Mouse (Mus musculus): ENCODE measurements at regions not wholly inside any gene's neighbourhood (a gene's known extent, or its start where the extent isn't known, plus 50 kb on each side); places are given as distances from the start of the nearest gene placed in this dataset.
A peak's percentile ranks its signal among the peaks of the same experiment; 100 is the strongest.

- no peak overlapping the region for H3K27ac ChIP-seq
- no peaks in the 10 kb centered on the region for H3K36me3 ChIP-seq (replicated peaks)
- 86% methylated on average over 7 of the region's 7 CpGs for WGBS
- no peaks in the 10 kb centered on the region for H3K4me1 ChIP-seq
- DNase-seq (ENCODE audit: extremely low spot score, low spot score): no peak
- H3K4me3 ChIP-seq: no peak overlapping the region
- no peaks in the 10 kb centered on the region for H3K9me3 ChIP-seq
- no peaks in the 10 kb centered on the region for H3K27me3 ChIP-seq (ENCODE audit: poor library complexity, severe bottlenecking)
Measured at GRCm38 (mm10) chr13:5769283-5770260, 91.7 kb upstream of the Klf6 start.

GRCm38 (mm10) chr13:5773811-5774210 is 87.5 kb upstream of the Klf6 start:
- DNase-seq (ENCODE audit: extremely low spot score, low spot score): no peak
- no peak overlapping the region for H3K27ac ChIP-seq
- H3K4me1 ChIP-seq: no peaks in the 10 kb centered on the region
- no peaks in the 10 kb centered on the region for H3K27me3 ChIP-seq (ENCODE audit: poor library complexity, severe bottlenecking)
- 86% methylated on average over 3 of the region's 3 CpGs for WGBS
- no peaks in the 10 kb centered on the region for H3K9me3 ChIP-seq
- no peak overlapping the region for H3K4me3 ChIP-seq
- H3K36me3 ChIP-seq (replicated peaks): no peaks in the 10 kb centered on the region

- Histone ChIP-seq H3K4me3 (no peak overlapping the region), H3K27me3 (ENCODE audit: poor library complexity, severe bottlenecking) (no peaks in the 10 kb centered on the region), H3K36me3 (replicated peaks) (no peaks in the 10 kb centered on the region), H3K27ac (no peak overlapping the region), H3K4me1 (no peaks in the 10 kb centered on the region), H3K9me3 (no peaks in the 10 kb centered on the region)
- 79% methylated on average over 5 of the region's 5 CpGs for WGBS
- no peak for DNase-seq (ENCODE audit: extremely low spot score, low spot score)
Measured at GRCm38 (mm10) chr13:5778443-5779171, 82.7 kb upstream of the Klf6 start.

GRCm38 (mm10) chr13:5779410-5779809 is 81.9 kb upstream of the Klf6 start:
- Histone ChIP-seq H3K27me3 (ENCODE audit: poor library complexity, severe bottlenecking) (no peaks in the 10 kb centered on the region), H3K4me1 (no peaks in the 10 kb centered on the region), H3K4me3 (no peak overlapping the region), H3K36me3 (replicated peaks) (no peaks in the 10 kb centered on the region), H3K9me3 (no peaks in the 10 kb centered on the region), H3K27ac (no peak overlapping the region)
- no peak for DNase-seq (ENCODE audit: extremely low spot score, low spot score)
- WGBS: 68% methylated on average over 4 of the region's 4 CpGs

GRCm38 (mm10) chr13:5782540-5782939 is 78.7 kb upstream of the Klf6 start:
- H3K4me3 ChIP-seq: no peak overlapping the region
- no peaks in the 10 kb centered on the region for H3K36me3 ChIP-seq (replicated peaks)
- no peak overlapping the region for H3K27ac ChIP-seq
- no peak for DNase-seq (ENCODE audit: extremely low spot score, low spot score)
- H3K9me3 ChIP-seq: no peaks in the 10 kb centered on the region
- WGBS: 87% methylated on average over 1 of the region's 1 CpGs
- H3K27me3 ChIP-seq (ENCODE audit: poor library complexity, severe bottlenecking): no peaks in the 10 kb centered on the region
- no peaks in the 10 kb centered on the region for H3K4me1 ChIP-seq

GRCm38 (mm10) chr13:5787114-5787513 is 74.2 kb upstream of the Klf6 start:
- Histone ChIP-seq H3K36me3 (replicated peaks) (no peaks in the 10 kb centered on the region), H3K27me3 (ENCODE audit: poor library complexity, severe bottlenecking) (no peaks in the 10 kb centered on the region), H3K9me3 (no peaks in the 10 kb centered on the region), H3K27ac (no peak overlapping the region), H3K4me1 (no peaks in the 10 kb centered on the region), H3K4me3 (no peak overlapping the region)
- no peak for DNase-seq (ENCODE audit: extremely low spot score, low spot score)

GRCm38 (mm10) chr13:5789302-5789701 is 72.0 kb upstream of the Klf6 start:
- WGBS: 91% methylated on average over 3 of the region's 3 CpGs

GRCm38 (mm10) chr13:5802079-5802478 is 59.2 kb upstream of the Klf6 start:
- WGBS: 59% methylated on average over 7 of the region's 7 CpGs
- Histone ChIP-seq H3K27me3 (ENCODE audit: poor library complexity, severe bottlenecking) (no peaks in the 10 kb centered on the region), H3K27ac (no peak overlapping the region), H3K4me1 (peaks cover 18% of the 10 kb centered on the region), H3K4me3 (no peak overlapping the region), H3K36me3 (replicated peaks) (no peaks in the 10 kb centered on the region), H3K9me3 (no peaks in the 10 kb centered on the region)
- DNase-seq (ENCODE audit: extremely low spot score, low spot score): no peak

More at GRCm38 (mm10) chr13:5789302-5789701, 72.0 kb upstream of the Klf6 start:
- no peak for DNase-seq (ENCODE audit: extremely low spot score, low spot score)
- no peak overlapping the region for H3K4me3 ChIP-seq
- H3K27me3 ChIP-seq (ENCODE audit: poor library complexity, severe bottlenecking): no peaks in the 10 kb centered on the region
- no peak overlapping the region for H3K27ac ChIP-seq
- H3K9me3 ChIP-seq: no peaks in the 10 kb centered on the region
- H3K4me1 ChIP-seq: no peaks in the 10 kb centered on the region
- H3K36me3 ChIP-seq (replicated peaks): no peaks in the 10 kb centered on the region

GRCm38 (mm10) chr13:5802826-5803225 is 58.5 kb upstream of the Klf6 start:
- Histone ChIP-seq H3K36me3 (replicated peaks) (no peaks in the 10 kb centered on the region), H3K27me3 (ENCODE audit: poor library complexity, severe bottlenecking) (no peaks in the 10 kb centered on the region), H3K4me1 (peaks cover 18% of the 10 kb centered on the region), H3K4me3 (no peak overlapping the region), H3K9me3 (no peaks in the 10 kb centered on the region), H3K27ac (no peak overlapping the region)
- WGBS: 75% methylated on average over 14 of the region's 14 CpGs
- DNase-seq (ENCODE audit: extremely low spot score, low spot score): no peak

GRCm38 (mm10) chr13:5803540-5804380 is 57.5 kb upstream of the Klf6 start:
- Histone ChIP-seq H3K4me3 (no peak overlapping the region), H3K36me3 (replicated peaks) (no peaks in the 10 kb centered on the region), H3K27me3 (ENCODE audit: poor library complexity, severe bottlenecking) (no peaks in the 10 kb centered on the region), H3K27ac (0 out of 2 replicates have a peak overlapping the region, but pooled peaks have one; percentile 30), H3K4me1 (peaks cover 18% of the 10 kb centered on the region), H3K9me3 (no peaks in the 10 kb centered on the region)
- DNase-seq (ENCODE audit: extremely low spot score, low spot score): no peak
- WGBS: 19% methylated on average over 6 of the region's 6 CpGs

- Histone ChIP-seq H3K9me3 (no peaks in the 10 kb centered on the region), H3K4me1 (peaks cover 18% of the 10 kb centered on the region), H3K36me3 (replicated peaks) (no peaks in the 10 kb centered on the region), H3K27me3 (ENCODE audit: poor library complexity, severe bottlenecking) (no peaks in the 10 kb centered on the region), H3K27ac (no peak overlapping the region), H3K4me3 (no peak overlapping the region)
- DNase-seq (ENCODE audit: extremely low spot score, low spot score): no peak
- WGBS: 26% methylated on average over 7 of the region's 7 CpGs
Measured at GRCm38 (mm10) chr13:5804381-5804941, 56.8 kb upstream of the Klf6 start.

- WGBS: 90% methylated on average over 2 of the region's 2 CpGs
- Histone ChIP-seq H3K9me3 (no peaks in the 10 kb centered on the region), H3K36me3 (replicated peaks) (no peaks in the 10 kb centered on the region), H3K4me3 (no peak overlapping the region), H3K4me1 (peaks cover 16% of the 10 kb centered on the region), H3K27ac (no peak overlapping the region), H3K27me3 (ENCODE audit: poor library complexity, severe bottlenecking) (no peaks in the 10 kb centered on the region)
- no peak for DNase-seq (ENCODE audit: extremely low spot score, low spot score)
Measured at GRCm38 (mm10) chr13:5808380-5808779, 52.9 kb upstream of the Klf6 start.
